Mouse (Mus musculus) right cerebral cortex, postnatal 25 days (tissue): Measurements from ENCODE around the gene Slc17a7.
"Not testable (repeated sequence)": the region's sequence is repeated elsewhere in the genome, so short reads cannot be mapped to it uniquely, and the experiment has no call there.

ENCODE experiments used
- DNase-seq: peaks from one replicate; pipeline ENCODE4 v3.0.0; 2022

Slc17a7 gene

GRCm38 (mm10) chr7:45163735-45164490 is at the start of gene Slc17a7:
Gene Slc17a7 (plus strand): TSS chr7:45163949.
- peak; percentile 73 for DNase-seq

DNA sequence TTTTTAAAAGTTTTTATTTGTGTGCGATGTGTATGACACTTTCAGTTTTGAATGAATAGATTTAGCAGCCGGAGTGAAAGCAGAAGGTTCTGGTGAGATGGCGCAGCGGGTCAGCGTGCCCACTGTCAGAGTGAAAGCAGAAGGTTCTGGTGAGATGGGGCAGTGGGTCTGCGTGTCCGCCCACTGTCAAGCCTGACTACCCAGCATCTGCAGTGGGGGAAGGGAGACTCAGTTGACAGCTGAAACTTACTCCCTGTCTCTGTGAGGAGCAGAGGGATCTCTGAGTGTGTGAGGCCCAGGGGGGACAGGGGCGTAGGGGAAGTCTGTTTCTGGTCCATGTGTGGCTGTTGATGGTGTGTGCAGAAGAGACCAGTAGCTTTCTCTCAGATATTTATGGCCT is 46.2 kb upstream of the Slc17a7 start:
- no peak for DNase-seq

DNA sequence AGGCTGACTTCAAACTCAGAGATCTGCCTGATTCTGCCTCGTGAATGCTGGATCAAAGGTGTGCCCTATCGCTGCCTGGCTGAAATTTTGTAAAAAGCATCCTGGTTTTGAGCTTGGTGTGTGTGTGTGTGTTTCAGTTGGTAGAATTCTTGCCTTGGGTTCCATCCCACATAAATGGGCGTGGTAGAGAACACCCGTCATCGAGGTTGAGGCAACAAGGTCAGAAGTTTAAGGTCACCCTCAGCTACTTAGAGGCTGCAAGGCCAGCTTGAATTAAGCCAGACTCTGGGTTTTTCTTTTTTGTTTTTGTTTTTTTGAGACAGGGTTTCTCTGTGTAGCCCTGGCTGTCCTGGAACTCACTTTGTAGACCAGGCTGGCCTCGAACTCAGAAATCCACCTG is 45.4 kb upstream of the Slc17a7 start:
- no peak for DNase-seq

DNA sequence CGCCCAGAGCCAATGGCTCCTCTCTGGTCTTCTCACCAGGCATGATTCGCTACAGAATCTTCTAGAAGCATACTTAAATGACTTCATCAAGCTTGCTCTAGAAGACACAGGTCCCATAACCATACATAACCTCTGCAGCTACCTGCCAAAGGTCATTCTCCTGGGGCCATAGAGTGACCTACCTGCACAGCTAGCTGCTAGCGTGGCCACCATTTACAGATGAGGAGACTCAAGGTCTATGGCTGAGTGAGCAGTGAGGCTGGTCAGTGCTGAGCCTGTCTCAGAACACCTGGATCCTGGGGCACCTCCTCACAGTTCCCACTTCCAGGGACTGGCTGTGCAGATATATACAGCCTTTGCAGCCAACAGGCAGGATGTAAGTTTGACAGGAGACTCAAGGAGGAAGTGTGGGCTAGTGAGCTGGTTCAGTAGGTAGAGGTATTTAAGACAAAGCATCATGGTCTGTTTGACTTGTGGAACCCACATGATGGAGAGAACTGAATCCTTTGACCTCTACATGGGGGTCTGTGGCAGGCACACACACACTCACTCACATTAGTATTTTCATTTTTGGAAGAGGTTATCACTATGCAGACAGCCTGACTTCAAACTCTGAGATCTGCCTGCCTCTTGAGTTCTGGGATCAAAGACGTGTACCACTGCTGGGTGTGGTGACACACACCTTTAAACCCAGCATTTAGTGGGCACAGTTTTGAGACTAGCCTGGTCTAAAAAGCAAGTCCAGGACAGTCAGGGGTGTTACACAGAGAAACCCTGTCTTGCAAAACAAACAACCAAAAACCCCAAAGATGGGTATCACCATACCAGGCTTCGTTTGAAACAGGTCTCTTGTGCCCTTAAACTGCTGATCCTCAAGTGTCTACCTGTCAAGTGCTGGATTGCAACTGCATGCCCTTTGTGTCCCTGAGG is 43.7 kb upstream of the Slc17a7 start:
- no peak for DNase-seq

DNA sequence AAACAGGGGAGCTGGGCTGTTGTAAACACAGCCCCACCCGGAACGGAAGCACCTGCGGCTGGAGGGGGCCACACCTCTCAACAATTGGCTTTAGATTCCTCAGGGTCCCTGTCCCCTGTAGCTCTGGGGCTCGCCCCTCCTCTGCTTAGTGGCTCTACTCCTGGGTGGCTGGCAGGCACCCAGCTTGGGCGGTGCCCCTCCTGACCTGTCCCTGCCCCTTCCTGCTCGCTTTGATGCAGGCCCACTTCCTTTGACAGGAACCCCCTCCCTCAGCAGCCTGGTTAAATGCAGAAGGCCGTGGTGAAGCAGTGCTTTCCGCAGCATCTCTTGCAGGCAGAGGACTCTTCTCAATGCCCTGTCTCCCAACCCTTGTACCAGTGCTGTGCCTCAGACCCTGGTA is 42.3 kb upstream of the Slc17a7 start:
- no peak for DNase-seq

- no peak for DNase-seq
These were observed 41.8 kb upstream of the Slc17a7 start for GRCm38 (mm10) chr7:45121966-45122365.

DNA sequence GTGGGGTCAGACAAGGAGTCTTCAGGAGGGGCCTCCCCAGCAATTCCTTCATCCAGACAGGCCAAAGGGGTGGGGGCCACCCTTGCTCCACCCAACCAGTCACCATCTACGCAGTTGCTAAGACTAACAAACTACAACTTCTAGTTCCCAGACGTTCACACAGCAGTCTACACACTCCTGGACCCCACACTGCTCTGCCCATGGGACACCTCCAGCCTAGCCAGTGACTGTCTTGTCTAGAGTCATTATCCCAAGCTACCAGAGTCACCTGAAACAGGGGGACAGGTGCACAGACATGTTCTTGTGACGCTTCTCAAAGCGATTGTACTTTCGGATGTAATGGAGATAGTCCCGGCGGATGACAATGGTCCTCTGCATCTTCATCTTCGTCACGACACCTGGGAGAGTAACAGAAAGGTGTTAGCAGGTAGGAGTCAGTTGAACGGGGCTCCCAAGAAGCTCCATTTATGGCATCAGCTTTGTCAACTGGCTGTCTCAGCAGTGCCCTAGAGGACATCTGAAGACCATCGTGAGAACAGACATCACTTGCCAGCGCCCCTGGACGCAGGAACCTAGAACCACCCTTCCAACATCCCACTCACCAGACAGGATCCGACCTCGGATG is 41.1 kb upstream of the Slc17a7 start:
- no peak for DNase-seq

- DNase-seq, result no peak
These were observed 40.6 kb upstream of the Slc17a7 start for GRCm38 (mm10) chr7:45123186-45123570.

DNA sequence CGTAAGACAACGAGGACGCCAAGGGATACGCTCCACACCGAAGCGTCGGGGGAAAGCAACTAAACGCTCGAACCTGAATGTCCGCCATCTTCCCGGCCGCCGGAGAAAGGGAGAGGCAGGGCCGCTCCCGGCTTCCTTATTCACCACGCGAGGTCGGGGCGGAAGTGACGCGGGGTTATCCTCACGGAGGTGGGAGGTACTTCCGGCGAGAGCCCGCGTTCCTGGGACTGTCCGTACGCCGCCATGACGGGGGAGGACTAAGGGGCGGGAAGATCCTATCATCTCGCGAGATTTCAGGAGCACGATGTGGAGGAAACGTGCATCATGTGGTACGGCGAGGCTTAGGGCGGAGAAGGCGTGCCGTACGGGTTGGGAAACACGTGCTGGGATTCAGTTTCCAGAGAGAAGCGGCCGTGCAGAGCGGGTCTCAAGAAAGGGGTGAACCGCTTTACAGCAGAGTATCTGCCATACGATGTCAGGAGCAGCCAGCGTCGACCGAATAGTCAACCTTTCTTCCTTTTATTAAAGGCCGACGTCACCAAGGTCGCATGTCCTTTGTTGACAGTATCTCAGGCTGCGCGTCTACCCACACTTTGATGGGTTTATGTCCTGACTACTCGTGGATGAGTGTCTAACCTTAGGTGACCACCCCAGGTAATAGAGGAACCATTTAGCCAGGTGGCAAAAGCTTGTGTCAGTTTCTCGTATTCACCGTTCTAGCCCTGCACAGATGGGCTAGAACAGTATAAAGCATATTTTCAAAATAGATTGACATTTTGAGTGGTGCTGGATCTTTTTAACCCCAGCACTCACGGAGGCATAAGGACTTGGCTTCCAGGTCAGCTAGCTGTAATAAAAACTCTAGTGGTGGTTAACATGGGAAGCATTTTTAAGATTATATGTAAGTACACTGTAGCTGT is 39.3 kb upstream of the Slc17a7 start, which contains the start of gene Rps11:
Gene Rps11, minus strand, starts transcription at position 216 of the 920 bp plus-strand sequence.
- DNase-seq, result peak; percentile 99

- no peak for DNase-seq
These were observed 38.6 kb upstream of the Slc17a7 start for GRCm38 (mm10) chr7:45125144-45125600.

- DNase-seq, result not testable (repeated sequence)
These were observed 38.1 kb upstream of the Slc17a7 start for GRCm38 (mm10) chr7:45125649-45126048.

DNA sequence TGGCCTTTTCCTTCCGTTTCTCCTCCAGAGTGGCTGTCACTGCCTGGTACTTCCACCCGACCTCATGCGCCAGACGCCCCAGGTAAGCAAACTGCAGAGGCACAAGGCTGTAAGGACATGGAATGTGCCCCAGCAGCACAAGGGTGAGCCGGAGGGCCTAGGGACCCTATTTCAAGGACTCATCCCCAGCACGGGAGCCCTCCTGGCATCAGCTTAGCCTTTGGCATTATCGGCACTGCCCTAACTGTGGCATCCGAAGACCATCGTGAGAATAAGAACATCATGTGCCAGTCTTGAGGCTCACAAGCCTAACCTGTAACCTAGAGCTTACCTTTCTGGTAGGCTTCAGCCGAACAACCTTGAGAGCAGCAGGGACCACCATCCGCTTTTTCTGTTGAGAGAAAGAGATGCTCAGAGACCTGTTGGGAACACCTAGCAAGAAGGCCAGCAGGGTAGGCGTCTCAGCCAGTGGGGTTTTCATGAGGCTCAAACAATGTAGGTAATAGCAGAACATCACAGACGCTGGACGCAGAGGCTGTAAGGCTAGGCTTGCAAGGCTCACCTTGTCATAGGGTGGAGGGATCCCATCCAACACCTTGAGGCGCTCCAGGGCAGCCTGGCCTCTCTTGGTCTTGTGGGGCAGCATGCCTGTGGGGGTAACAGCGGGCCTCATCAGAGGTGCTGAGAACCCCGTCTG is 37.5 kb upstream of the Slc17a7 start:
- no peak for DNase-seq

GRCm38 (mm10) chr7:45126844-45127699 is 36.7 kb upstream of the Slc17a7 start:
- no peak for DNase-seq

DNA sequence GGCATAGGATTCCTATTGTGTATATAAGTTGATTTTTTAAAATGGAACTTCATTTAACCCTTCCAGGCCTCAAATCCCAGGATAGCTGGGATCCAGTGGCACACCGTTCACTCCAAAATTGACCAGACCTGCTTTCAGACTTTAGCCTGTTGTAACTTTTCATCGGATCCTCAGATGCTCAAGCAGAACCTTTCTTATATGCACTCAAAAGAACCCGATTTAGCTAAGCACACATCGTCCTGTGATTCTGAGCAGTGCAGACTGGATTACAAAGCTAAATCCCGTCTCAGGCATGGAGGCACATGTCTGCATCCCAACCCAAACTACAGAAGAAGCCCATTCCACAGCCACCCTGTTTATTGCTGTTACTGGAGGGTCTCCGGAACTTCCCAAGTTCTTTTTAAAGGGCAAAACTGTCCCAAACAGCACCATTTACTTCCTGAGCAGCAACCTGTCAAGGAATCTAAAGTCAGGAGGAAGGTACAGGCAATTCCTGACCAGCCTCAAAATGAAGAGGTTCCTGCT is 36.0 kb upstream of the Slc17a7 start:
- DNase-seq, result no peak

DNA sequence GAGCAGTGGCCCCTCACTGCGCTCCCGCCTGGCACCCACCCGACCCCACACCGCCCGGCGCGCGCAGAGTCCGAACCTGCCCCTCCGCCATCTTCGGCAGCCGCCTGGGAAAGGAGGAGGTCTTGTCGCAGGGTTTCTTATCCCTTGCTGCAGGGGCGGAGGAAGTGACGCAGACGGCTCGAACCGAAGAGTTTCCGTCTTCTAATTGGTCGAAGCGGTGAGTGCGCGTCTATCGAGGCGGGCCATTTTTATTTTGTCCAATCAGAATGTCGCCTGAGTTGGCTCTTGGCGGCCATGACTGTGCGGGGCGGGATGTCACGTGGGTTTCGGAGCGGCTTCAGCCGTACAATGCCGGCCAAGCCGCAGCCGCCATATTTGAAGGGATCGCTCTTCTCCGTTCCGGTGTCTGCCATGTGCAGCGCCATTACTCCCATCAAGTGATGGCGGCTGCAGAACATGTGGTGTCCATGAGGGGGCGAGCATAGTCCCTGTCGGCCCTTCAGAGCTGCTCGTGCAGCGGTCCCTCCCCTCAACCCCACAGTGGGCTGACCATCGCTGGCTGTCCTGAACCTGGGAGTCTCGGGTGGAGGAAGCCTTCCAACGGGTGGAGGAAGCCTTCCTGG is 35.0 kb upstream of the Slc17a7 start, which contains the start of gene Rpl13a:
Gene Rpl13a, minus strand, starts transcription at position 138 of the 623 bp plus-strand sequence.
- DNase-seq, result peak; percentile 99

GRCm38 (mm10) chr7:45129318-45129717 is 34.4 kb upstream of the Slc17a7 start:
- no peak for DNase-seq

DNA sequence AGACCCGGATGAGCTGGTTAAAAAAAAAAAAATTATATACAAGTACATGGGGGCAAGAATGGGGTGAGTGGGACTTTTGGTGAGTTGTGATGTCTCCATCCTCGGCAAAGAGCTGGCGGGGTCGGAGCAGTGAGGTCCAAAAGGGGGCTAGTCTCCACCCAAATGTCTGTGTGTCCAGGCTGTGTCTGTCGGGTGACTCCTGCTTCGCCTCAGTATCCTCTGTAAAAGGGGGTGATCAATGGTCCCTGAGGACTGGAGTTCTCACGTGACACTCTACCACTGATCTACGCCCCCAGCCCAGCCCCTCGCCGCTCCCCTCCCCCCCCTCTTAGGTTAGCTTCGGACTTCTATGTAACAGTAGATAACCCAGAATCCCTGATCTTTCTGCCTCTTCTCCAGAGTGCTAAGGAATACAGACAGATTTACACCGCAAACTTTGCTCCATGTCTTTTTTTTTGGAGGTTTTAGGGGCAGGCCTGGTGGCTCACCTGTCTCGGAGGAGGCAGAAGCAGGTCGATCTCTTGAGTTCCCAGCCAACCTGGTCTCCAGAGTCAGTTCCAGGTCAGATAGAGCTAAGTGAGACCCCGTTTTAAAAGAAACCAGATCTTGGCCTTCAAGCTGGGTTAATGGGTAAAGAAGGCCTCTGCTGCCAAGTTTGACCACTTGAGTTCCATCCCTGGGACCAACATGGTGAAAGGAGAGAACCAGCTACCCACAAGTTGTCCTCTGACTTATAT is 33.8 kb upstream of the Slc17a7 start:
- DNase-seq, result no peak

GRCm38 (mm10) chr7:45131850-45132249 is 31.9 kb upstream of the Slc17a7 start:
- no peak for DNase-seq
